Mouse (Mus musculus) heart, embryonic 14.5 days (tissue): ENCODE measurements at regions not wholly inside any gene's neighbourhood (a gene's known extent, or its start where the extent isn't known, plus 50 kb on each side); places are given as distances from the start of the nearest gene placed in this dataset.
"Not testable (repeated sequence)": the region's sequence is repeated elsewhere in the genome, so short reads cannot be mapped to it uniquely, and the experiment has no call there.

Experiments
- ATAC-seq: fragments of 200-750 bp; cut with Nextera tagmentation; 2 replicates; pipeline ENCODE4 v1.8.0; 2017; ENCODE audit warnings: low read depth, moderate TSS enrichment; ENCODE audit not compliant: insufficient number of reproducible peaks, insufficient read depth, low FRiP score
- H3K27ac ChIP-seq, 2 experiments: fragments of 200-500 bp in 1 of 2; fragments of 300-500 bp in 1 of 2; sonication (generic) in 1 of 2; replicated peaks in 1 of 2; 2 replicates each; pipeline ENCODE4 v1.5.1; 2012 to 2014; ENCODE audit warnings: low read depth in 2 of 2, low read length in 2 of 2, control low read depth in 1 of 2, mild to moderate bottlenecking in 1 of 2, mixed read lengths in 1 of 2; ENCODE audit not compliant: control insufficient read depth in 1 of 2, insufficient read depth in 1 of 2
- H3K27me3 ChIP-seq: fragments of 300-500 bp; sonication (generic); 2 replicates; pipeline ENCODE4 v1.6.1; 2014; ENCODE audit warnings: mild to moderate bottlenecking, low read length, control low read depth; ENCODE audit not compliant: control insufficient read depth, insufficient read depth
- H3K36me3 ChIP-seq: fragments of 300-500 bp; sonication (generic); 2 replicates; pipeline ENCODE4 v1.6.1; 2014; ENCODE audit warnings: mild to moderate bottlenecking, control low read depth, low read length, mixed read lengths; ENCODE audit not compliant: control insufficient read depth, insufficient read depth
- H3K4me1 ChIP-seq, 2 experiments: fragments of 200-500 bp in 1 of 2; fragments of 300-500 bp in 1 of 2; sonication (generic) in 1 of 2; 2 replicates each; pipeline ENCODE4 v1.6.1; 2012 to 2014; ENCODE audit warnings: low read length in 2 of 2, control low read depth in 1 of 2, mixed read lengths in 1 of 2; ENCODE audit not compliant: control insufficient read depth in 2 of 2, insufficient read depth in 2 of 2
- H3K4me2 ChIP-seq: fragments of 300-500 bp; sonication (generic); 2 replicates; pipeline ENCODE4 v1.6.1; 2014; ENCODE audit warnings: mild to moderate bottlenecking, low read length
- H3K4me3 ChIP-seq, 2 experiments: fragments of 200-500 bp in 1 of 2; fragments of 300-500 bp in 1 of 2; sonication (generic) in 1 of 2; 2 replicates each; pipeline ENCODE4 v1.5.1; 2012 to 2014; ENCODE audit warnings: low read length in 2 of 2, mild to moderate bottlenecking in 2 of 2, control low read depth in 1 of 2, low read depth in 1 of 2, moderate library complexity in 1 of 2; ENCODE audit not compliant: control insufficient read depth in 1 of 2, insufficient read depth in 1 of 2
- H3K9ac ChIP-seq: fragments of 300-500 bp; sonication (generic); 2 replicates; pipeline ENCODE4 v1.6.1; 2014; ENCODE audit warnings: mild to moderate bottlenecking, low read length
- H3K9me3 ChIP-seq: fragments of 300-500 bp; sonication (generic); 2 replicates; pipeline ENCODE4 v1.6.1; 2016; ENCODE audit warnings: low read length, control low read depth; ENCODE audit not compliant: control insufficient read depth
- WGBS: fragments of 180-500 bp; shearing (Covaris S2); extraction: QIAGEN DNeasy Blood & Tissue Kit; methylation state at CpG from one replicate; pipeline ENCODE4 v1.1.7; 2014; 5-methylcytosine and 5-hydroxymethylcytosine counted together

DNA sequence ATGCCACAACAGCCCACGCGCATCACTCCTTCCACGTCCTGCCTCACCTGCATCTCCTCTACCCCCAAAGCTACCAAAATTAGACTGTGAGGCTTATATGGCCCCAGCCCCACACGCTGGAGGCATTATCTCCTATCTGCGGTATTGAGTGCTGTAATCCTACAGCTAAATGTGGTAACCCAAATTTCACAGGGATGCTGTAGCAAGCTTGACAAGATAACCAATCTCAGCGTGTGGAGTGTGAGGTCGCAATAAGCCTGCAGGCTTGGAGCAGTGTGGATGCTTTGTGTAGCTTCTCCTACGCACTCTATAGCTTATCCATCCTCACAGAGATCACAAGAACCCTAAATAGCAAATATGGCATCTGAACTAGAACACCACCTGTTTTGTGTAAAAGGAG, 251.2 kb upstream of the Kcnh8 start:
- WGBS, result 48% methylated on average over 8 of the region's 8 CpGs
- Histone ChIP-seq H3K4me1 (no peaks in the 10 kb centered on the region), H3K9me3 (no peaks in the 10 kb centered on the region), H3K36me3 (no peaks in the 10 kb centered on the region), H3K27ac (no peak overlapping the region), H3K9ac (no peak overlapping the region), H3K4me3 (no peak overlapping the region), H3K27me3 (no peaks in the 10 kb centered on the region), H3K4me2 (no peak overlapping the region)
- ATAC-seq, result no peak

DNA sequence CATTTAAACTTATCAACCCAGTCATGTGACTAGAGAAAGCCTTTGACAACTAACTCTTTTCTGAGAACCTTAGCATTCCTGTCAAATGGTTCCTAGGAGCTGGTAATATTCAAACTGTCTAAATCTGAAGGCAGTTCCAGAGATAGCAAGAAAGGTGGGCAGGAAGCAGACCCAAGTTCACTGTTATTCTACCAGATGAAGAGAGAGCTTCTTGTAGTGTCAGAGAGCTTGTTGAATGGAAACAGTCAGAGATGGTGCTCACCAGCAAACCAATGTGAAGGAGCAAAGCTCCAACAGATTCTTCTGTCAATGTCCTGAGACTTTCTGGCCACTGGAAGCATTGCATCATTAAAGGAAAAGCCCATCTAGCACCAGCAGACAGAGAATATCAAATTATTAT, 251.8 kb upstream of the Kcnh8 start:
- no peaks in the 10 kb centered on the region for H3K9me3 ChIP-seq
- no peak overlapping the region for H3K27ac ChIP-seq
- no peak for ATAC-seq
- no peak overlapping the region for H3K4me2 ChIP-seq
- H3K9ac ChIP-seq, result no peak overlapping the region
- no peaks in the 10 kb centered on the region for H3K27me3 ChIP-seq
- H3K36me3 ChIP-seq, result no peaks in the 10 kb centered on the region
- H3K4me1 ChIP-seq, result no peaks in the 10 kb centered on the region
- no peak overlapping the region for H3K4me3 ChIP-seq

DNA sequence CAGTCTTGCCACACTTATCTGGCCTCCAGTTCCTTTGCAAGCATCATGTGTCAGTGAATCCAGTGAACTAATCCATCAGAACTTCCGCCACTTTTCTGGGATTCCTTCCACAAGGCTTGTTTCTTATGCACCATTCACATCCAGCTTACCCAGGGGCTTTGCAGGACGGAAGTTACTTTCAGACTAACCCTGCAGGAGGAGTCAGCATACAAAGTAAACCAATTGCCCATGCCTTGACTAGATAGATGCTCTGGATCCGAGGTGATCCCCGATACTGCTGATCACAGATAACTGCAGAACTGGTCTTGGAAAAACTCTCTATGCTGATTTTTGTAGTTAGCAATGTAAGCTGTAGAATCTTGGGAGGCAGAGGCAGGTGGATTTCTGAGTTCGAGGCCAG, 252.6 kb upstream of the Kcnh8 start:
- Histone ChIP-seq H3K27me3 (no peaks in the 10 kb centered on the region), H3K4me2 (no peak overlapping the region), H3K4me1 (no peaks in the 10 kb centered on the region), H3K4me3 (no peak overlapping the region), H3K36me3 (no peaks in the 10 kb centered on the region), H3K27ac (no peak overlapping the region), H3K9me3 (no peaks in the 10 kb centered on the region), H3K9ac (no peak overlapping the region)
- ATAC-seq, result no peak
- WGBS, result 76% methylated on average over 5 of the region's 5 CpGs

DNA sequence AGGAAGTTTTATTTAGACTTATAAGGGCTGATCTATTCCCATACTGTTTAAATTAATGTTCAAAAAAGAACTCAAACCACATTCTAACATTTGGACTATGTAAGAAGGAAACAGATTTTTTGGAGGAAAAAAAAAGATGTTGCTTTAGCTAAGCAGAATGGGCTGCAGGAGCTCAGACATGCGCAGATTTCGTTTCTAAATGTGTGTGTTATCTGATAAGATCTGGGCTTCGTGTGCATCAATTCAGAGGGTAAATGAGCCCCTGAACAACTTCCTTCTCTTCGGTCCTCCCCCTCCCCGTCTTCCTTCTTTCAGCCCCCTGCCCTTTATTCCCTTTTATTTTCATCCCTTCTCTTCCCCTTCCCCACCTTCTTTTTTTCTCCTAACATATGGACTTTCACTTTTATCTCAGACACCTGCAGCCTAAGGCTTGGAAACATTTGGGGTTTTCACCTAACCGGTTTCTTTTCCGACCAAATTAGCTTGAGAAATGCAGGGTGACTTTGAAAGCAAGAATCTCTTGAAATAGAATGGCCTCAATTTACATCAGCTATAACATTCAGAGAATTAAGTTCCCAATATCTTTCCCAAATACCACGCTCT, 253.9 kb upstream of the Kcnh8 start:
- Histone ChIP-seq H3K9ac (no peak overlapping the region), H3K4me2 (no peak overlapping the region), H3K27ac (no peak overlapping the region), H3K27me3 (no peaks in the 10 kb centered on the region), H3K4me3 (no peak overlapping the region), H3K36me3 (no peaks in the 10 kb centered on the region), H3K4me1 (no peaks in the 10 kb centered on the region), H3K9me3 (no peaks in the 10 kb centered on the region)
- ATAC-seq, result no peak
- 56% methylated on average over 8 of the region's 8 CpGs for WGBS

DNA sequence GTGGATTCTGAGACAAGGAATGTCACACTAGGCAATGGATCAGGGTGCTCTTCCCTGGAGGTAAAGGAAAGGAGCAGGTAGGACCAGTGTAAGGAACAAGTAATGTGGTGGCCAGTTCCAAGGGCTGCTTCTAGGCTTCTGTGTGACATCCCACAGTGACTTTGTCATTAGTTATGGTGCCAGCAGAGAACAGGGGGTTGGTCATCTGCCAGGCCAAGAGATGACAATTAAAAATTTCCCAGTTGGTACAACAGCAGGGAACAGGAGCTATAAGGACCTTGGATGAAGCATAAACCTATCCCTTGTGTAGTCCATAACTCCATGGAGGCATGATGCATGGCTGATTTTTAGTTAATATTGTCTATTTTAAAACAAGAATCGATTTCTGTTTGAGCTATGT, 281.9 kb upstream of the Kcnh8 start:
- no peak overlapping the region for H3K4me3 ChIP-seq
- no peak overlapping the region for H3K27ac ChIP-seq
- no peak overlapping the region for H3K9ac ChIP-seq
- no peak for ATAC-seq
- H3K27me3 ChIP-seq, result no peaks in the 10 kb centered on the region
- H3K4me1 ChIP-seq, result no peaks in the 10 kb centered on the region
- WGBS, result 44% methylated on average over 1 of the region's 1 CpGs
- no peaks in the 10 kb centered on the region for H3K9me3 ChIP-seq
- H3K36me3 ChIP-seq, result no peaks in the 10 kb centered on the region
- no peak overlapping the region for H3K4me2 ChIP-seq

DNA sequence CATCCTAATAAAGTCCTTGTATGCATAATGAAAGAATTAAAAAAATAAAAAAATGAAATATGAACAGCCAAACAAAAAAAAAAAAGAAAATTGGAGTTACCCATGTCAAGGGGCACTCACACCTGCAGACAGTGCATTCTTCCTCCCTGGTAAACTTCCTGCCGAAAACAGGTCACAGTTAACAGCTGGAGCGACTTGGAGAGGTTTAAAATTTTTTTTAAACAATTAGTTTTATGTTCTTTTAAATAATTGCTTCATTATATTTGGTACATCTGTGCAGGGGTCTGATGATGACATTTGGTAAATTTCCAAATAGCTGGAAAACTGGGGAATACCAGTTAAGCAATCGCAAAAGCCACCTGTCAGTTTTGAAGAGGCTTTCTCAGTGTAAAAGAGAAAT, 285.5 kb upstream of the Kcnh8 start:
- Histone ChIP-seq H3K36me3 (no peaks in the 10 kb centered on the region), H3K4me2 (no peak overlapping the region), H3K27me3 (no peaks in the 10 kb centered on the region), H3K9ac (no peak overlapping the region), H3K4me1 (no peaks in the 10 kb centered on the region), H3K27ac (no peak overlapping the region), H3K9me3 (no peaks in the 10 kb centered on the region), H3K4me3 (no peak overlapping the region)
- ATAC-seq, result no peak
- 77% methylated on average over 3 of the region's 3 CpGs for WGBS

DNA sequence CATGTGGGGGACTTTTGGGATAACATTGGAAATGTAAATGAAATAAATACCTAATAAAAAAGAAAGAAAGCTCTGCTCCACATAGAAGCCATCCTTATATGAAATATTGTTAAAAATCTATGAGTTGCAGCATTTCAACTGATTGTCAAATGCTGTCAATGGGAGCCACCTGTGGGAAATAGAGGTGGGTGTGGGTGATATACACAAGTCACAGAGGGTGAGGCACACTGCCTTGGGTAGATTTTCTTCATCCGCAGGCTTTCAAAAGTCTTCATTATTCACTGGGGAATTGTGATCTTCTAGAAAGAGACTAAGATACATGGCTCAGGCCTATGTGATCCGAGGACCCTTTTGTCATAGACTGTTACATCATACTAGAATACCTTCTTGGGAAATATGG, 286.6 kb upstream of the Kcnh8 start:
- H3K27ac ChIP-seq, result no peak overlapping the region
- no peak overlapping the region for H3K9ac ChIP-seq
- H3K36me3 ChIP-seq, result no peaks in the 10 kb centered on the region

DNA sequence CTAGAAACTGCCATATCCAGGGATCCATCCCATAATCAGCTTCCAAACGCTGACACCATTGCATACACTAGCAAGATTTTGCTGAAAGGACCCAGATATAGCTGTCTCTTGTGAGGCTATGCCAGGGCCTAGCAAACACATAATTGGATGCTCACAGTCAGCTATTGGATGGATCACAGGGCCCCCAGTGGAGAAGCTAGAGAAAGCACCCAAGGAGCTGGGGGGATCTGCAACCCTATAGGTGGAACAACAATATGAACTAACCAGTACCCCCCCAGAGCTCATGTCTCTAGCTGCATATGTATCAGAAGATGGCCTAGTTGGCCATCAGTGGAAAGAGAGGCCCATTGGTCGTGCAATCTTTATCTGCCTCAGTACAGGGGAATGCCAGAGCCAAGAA, 287.1 kb upstream of the Kcnh8 start:
- not testable (repeated sequence) for H3K4me3 ChIP-seq, H3K9ac ChIP-seq, H3K36me3 ChIP-seq, H3K9me3 ChIP-seq, H3K4me1 ChIP-seq, ATAC-seq, H3K27ac ChIP-seq, H3K4me2 ChIP-seq, H3K27me3 ChIP-seq
- WGBS, result 38% methylated on average over 1 of the region's 2 CpGs

More for the DNA sequence above, 286.6 kb upstream of the Kcnh8 start:
- WGBS, result 76% methylated on average over 2 of the region's 2 CpGs
- H3K4me2 ChIP-seq, result no peak overlapping the region
- H3K4me3 ChIP-seq, result no peak overlapping the region
- no peaks in the 10 kb centered on the region for H3K9me3 ChIP-seq
- no peak for ATAC-seq
- H3K27me3 ChIP-seq, result no peaks in the 10 kb centered on the region
- H3K4me1 ChIP-seq, result no peaks in the 10 kb centered on the region
